Mouse (Mus musculus) CH12.LX (cell line): Measurements from ENCODE around the gene Rcvrn. TPM values are rescaled to one million over a fixed set of nuclear protein-coding genes. Genes with fewer than 3 reads are reported as not detected.

Experiments used
- DNase-seq: peaks from one replicate; pipeline ENCODE4 v3.0.0-alpha.2; 2013; ENCODE audit errors: extremely low read depth
- H3K27ac ChIP-seq: 2 replicates; pipeline ENCODE4 v1.5.1; 2012; ENCODE audit warnings: low read depth, mild to moderate bottlenecking, control low read depth, moderate library complexity; ENCODE audit not compliant: insufficient read depth
- H3K27me3 ChIP-seq: replicated peaks from 2 replicates; pipeline ENCODE3; 2012; ENCODE audit warnings: inconsistent platforms
- H3K36me3 ChIP-seq, 2 experiments: replicated peaks in 1 of 2; 2 replicates each; pipeline versions ENCODE3 to v1.6.1; 2012; ENCODE audit warnings: inconsistent platforms in 1 of 2, low read length in 1 of 2, mild to moderate bottlenecking in 1 of 2, mixed read lengths in 1 of 2, moderate library complexity in 1 of 2; ENCODE audit not compliant: control insufficient read depth in 1 of 2, insufficient read depth in 1 of 2
- H3K4me1 ChIP-seq, 2 experiments: 2 replicates each; pipeline ENCODE4 v1.6.1; 2012; ENCODE audit warnings: inconsistent platforms in 1 of 2, moderate library complexity in 1 of 2; ENCODE audit not compliant: insufficient read depth in 2 of 2, control insufficient read depth in 1 of 2
- H3K4me2 ChIP-seq: 2 replicates; pipeline ENCODE4 v1.6.1; 2012; ENCODE audit warnings: low read depth, mild to moderate bottlenecking, control low read depth; ENCODE audit not compliant: poor library complexity, insufficient read depth, severe bottlenecking
- H3K4me3 ChIP-seq, 3 experiments: fragments of 150-350 bp in 1 of 3; sonication (generic) in 1 of 3; replicated peaks in 1 of 3; 2 replicates each; pipeline versions ENCODE3 to v1.5.1; 2011 to 2012; ENCODE audit warnings: low read depth in 2 of 3, low read length in 2 of 3, mild to moderate bottlenecking in 2 of 3, moderate library complexity in 2 of 3, control low read depth in 1 of 3, improper control_type of control experiment in 1 of 3, inconsistent platforms in 1 of 3, mixed read lengths in 1 of 3; ENCODE audit not compliant: poor library complexity in 1 of 3
- H3K79me2 ChIP-seq: replicated peaks from 2 replicates; pipeline ENCODE4 v1.6.1; 2012; ENCODE audit warnings: mild to moderate bottlenecking, moderate library complexity; ENCODE audit not compliant: control insufficient read depth, poor library complexity, insufficient read depth, severe bottlenecking; ENCODE audit errors: extremely low read depth
- H3K9ac ChIP-seq: 2 replicates; pipeline ENCODE4 v1.6.1; 2012; ENCODE audit warnings: low read depth, mild to moderate bottlenecking, control low read depth, moderate library complexity; ENCODE audit not compliant: insufficient read depth
- H3K9me3 ChIP-seq: replicated peaks from 2 replicates; pipeline ENCODE3; 2012; ENCODE audit warnings: low read length, inconsistent platforms, mixed read lengths
- CHD1 ChIP-seq: IDR thresholded peaks from 2 replicates; pipeline ENCODE4 v1.6.1; 2012; ENCODE audit warnings: low read depth, low read length, improper control_type of control experiment, inconsistent platforms
- CHD2 ChIP-seq: IDR thresholded peaks from 2 replicates; pipeline ENCODE4 v1.6.1; 2011; ENCODE audit warnings: low read length, improper control_type of control experiment
- CTCF ChIP-seq, 2 experiments: IDR thresholded peaks in 1 of 2; conservative IDR thresholded peaks in 1 of 2; 2 replicates each; pipeline ENCODE4 v1.5.1; 2011 to 2012; ENCODE audit warnings: low read depth in 2 of 2, low read length in 2 of 2, improper control_type of control experiment in 1 of 2, inconsistent platforms in 1 of 2, mild to moderate bottlenecking in 1 of 2, moderate library complexity in 1 of 2
- E2F4 ChIP-seq: IDR thresholded peaks from 2 replicates; pipeline ENCODE4 v1.6.1; 2011; ENCODE audit warnings: low read depth, low read length, improper control_type of control experiment; ENCODE audit not compliant: insufficient replicate concordance
- ELF1 ChIP-seq: IDR thresholded peaks from 2 replicates; pipeline ENCODE4 v1.6.1; 2014; ENCODE audit warnings: low read depth, mild to moderate bottlenecking, inconsistent platforms, low read length, improper control_type of control experiment
- HCFC1 ChIP-seq: IDR thresholded peaks from 2 replicates; pipeline ENCODE4 v1.6.1; 2012; ENCODE audit warnings: low read depth, mild to moderate bottlenecking, inconsistent platforms, low read length, improper control_type of control experiment
- JUN ChIP-seq: IDR thresholded peaks from 2 replicates; pipeline ENCODE4 v1.6.1; 2011; ENCODE audit warnings: low read depth, mild to moderate bottlenecking, low read length, improper control_type of control experiment, moderate library complexity; ENCODE audit not compliant: insufficient read depth
- JUND ChIP-seq: conservative IDR thresholded peaks from 2 replicates; pipeline ENCODE4 v1.6.1; 2011; ENCODE audit warnings: low read depth, low read length, improper control_type of control experiment
- KAT2A ChIP-seq: IDR thresholded peaks from 2 replicates; pipeline ENCODE4 v1.6.1; 2012; ENCODE audit warnings: low read length, improper control_type of control experiment, inconsistent platforms; ENCODE audit not compliant: insufficient replicate concordance
- MAZ ChIP-seq: IDR thresholded peaks from 2 replicates; pipeline ENCODE4 v1.6.1; 2012; ENCODE audit warnings: low read depth, mild to moderate bottlenecking, inconsistent platforms, low read length, improper control_type of control experiment, moderate library complexity
- MEF2A ChIP-seq: IDR thresholded peaks from 2 replicates; pipeline ENCODE4 v1.6.1; 2014; ENCODE audit warnings: low read depth, mild to moderate bottlenecking, inconsistent platforms, low read length, improper control_type of control experiment, borderline replicate concordance
- MXI1 ChIP-seq: IDR thresholded peaks from 2 replicates; pipeline ENCODE4 v1.6.1; 2011; ENCODE audit warnings: mild to moderate bottlenecking, low read depth, low read length, improper control_type of control experiment
- MYC ChIP-seq: IDR thresholded peaks from 2 replicates; pipeline ENCODE4 v1.6.1; 2011; ENCODE audit warnings: low read depth, mild to moderate bottlenecking, improper control_type of control experiment, low read length
- NRF1 ChIP-seq: IDR thresholded peaks from 2 replicates; pipeline ENCODE4 v1.6.1; 2014; ENCODE audit warnings: low read depth, mild to moderate bottlenecking, inconsistent platforms, low read length, improper control_type of control experiment, moderate library complexity
- PAX5 ChIP-seq: IDR thresholded peaks from 2 replicates; pipeline ENCODE4 v1.6.1; 2012; ENCODE audit warnings: low read length, inconsistent platforms, mixed read lengths
- POLR2A ChIP-seq: IDR thresholded peaks from 2 replicates; pipeline ENCODE4 v1.6.1; 2011; ENCODE audit warnings: low read depth, mild to moderate bottlenecking, improper control_type of control experiment, low read length
- SMC3 ChIP-seq: IDR thresholded peaks from 2 replicates; pipeline ENCODE4 v1.6.1; 2011; ENCODE audit warnings: low read depth, low read length, improper control_type of control experiment
- TBP ChIP-seq: conservative IDR thresholded peaks from 2 replicates; pipeline ENCODE4 v1.6.1; 2011; ENCODE audit warnings: low read depth, low read length, improper control_type of control experiment
- UBTF ChIP-seq: IDR thresholded peaks from 2 replicates; pipeline ENCODE4 v1.6.1; 2012; ENCODE audit warnings: low read depth, mild to moderate bottlenecking, inconsistent platforms, low read length, improper control_type of control experiment, moderate library complexity
- USF1 ChIP-seq: IDR thresholded peaks from 2 replicates; pipeline ENCODE4 v1.6.1; 2014; ENCODE audit warnings: low read depth, mild to moderate bottlenecking, inconsistent platforms, low read length, improper control_type of control experiment
- USF2 ChIP-seq: conservative IDR thresholded peaks from 2 replicates; pipeline ENCODE4 v1.6.1; 2011; ENCODE audit warnings: low read depth, low read length, improper control_type of control experiment
- ZC3H11A ChIP-seq: IDR thresholded peaks from 2 replicates; pipeline ENCODE4 v1.6.1; 2012; ENCODE audit warnings: low read depth, mild to moderate bottlenecking, inconsistent platforms, low read length, improper control_type of control experiment
- ZKSCAN1 ChIP-seq: IDR thresholded peaks from 2 replicates; pipeline ENCODE4 v1.6.1; 2012; ENCODE audit warnings: low read depth, inconsistent platforms, low read length, improper control_type of control experiment, borderline replicate concordance
- ZNF384 ChIP-seq: IDR thresholded peaks from 2 replicates; pipeline ENCODE4 v1.6.1; 2012; ENCODE audit warnings: low read depth, low read length, improper control_type of control experiment, inconsistent platforms
- dilution Hi-C: fragments of 300-500 bp; cut with MboI; formaldehyde crosslinking; loops from 2 replicates; pipeline ENCODE4 v1.14.3; 2020; ENCODE audit warnings: low sequenced_read_pairs; ENCODE audit not compliant: extremely low pct_unique_long_range_greater_than_20kb, extremely low pct_ligation_motif_present
- in situ Hi-C: fragments of 300-500 bp; cut with MboI; formaldehyde crosslinking; loops from 3 replicates; pipeline ENCODE4 v1.14.3; 2019; ENCODE audit warnings: low sequenced_read_pairs, low pct_ligation_motif_present, low pct_unique_long_range_greater_than_20kb, mixed read lengths
- polyA plus RNA-seq: library from polyadenylated mRNA; unstranded; fragments of >175 nt; gene quantifications from 2 replicates; pipeline ENCODE4 v1.2.1, GENCODE M21; 2012; ENCODE audit warnings: low read depth; ENCODE audit not compliant: insufficient read length
- total RNA-seq, 2 experiments: library from RNA; depleted of rRNA; stranded (reverse); fragments of 300-350 nt in 1 of 2; fragments of >200 nt in 1 of 2; gene quantifications; 2 replicates each; pipeline ENCODE4 v1.2.3; 2012 to 2014

Gene Rcvrn
- total and polyA plus RNA-seq, 3 experiments = not detected

DNA sequence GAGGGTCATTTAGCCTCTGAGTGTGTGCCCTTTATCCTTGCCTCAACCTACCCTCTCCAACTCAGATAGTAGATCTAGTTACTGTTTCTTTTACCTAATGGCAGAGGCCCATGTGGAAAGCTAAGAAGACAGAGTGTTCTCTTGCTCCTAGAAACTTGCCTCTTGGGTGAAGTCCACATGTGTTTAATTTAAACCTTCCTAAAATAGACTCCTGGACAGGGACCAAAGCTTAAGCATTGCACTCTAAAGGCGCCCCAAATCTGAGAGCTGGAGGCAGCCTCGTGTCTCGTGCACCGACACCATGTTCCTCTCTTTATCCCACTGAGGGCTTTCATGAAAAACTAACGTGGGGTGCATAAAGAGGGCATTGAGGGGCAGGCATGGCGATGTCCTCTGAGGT, 32.0 kb downstream of the Rcvrn start:
- Histone ChIP-seq H3K36me3 (no peaks in the 10 kb centered on the region), H3K4me3 (no peak overlapping the region), H3K79me2 (no peaks in the 10 kb centered on the region), H3K4me2 (no peak overlapping the region), H3K9ac (no peak overlapping the region), H3K27me3 (no peaks in the 10 kb centered on the region), H3K4me1 (peaks cover 14 to 54% of the 10 kb centered on the region in 2 experiments), H3K9me3 (peaks cover 11% of the 10 kb centered on the region), H3K27ac (no peak overlapping the region)
- dilution Hi-C loops (no loop called here), in situ Hi-C loops (no loop called here)
- TF ChIP-seq MXI1 = no peak
- TF ChIP-seq ZKSCAN1 = no peak
- no peak for TF ChIP-seq JUN
- no peak for TF ChIP-seq CTCF (conservative IDR thresholded peaks at IDR 0.05 in 1 of 2, IDR thresholded peaks at IDR 0.05 in 1 of 2; ENCODE audit: low read depth in 2 of 2, low read length in 2 of 2)
- no peak for TF ChIP-seq MEF2A
- no peak for TF ChIP-seq ZC3H11A
- no peak for TF ChIP-seq PAX5
- no peak for TF ChIP-seq CHD1
- TF ChIP-seq JUND = no peak
- TF ChIP-seq MAZ = no peak
- no peak for TF ChIP-seq USF2
- TF ChIP-seq TBP = no peak
- TF ChIP-seq NRF1 = no peak
- DNase-seq = no peak

DNA sequence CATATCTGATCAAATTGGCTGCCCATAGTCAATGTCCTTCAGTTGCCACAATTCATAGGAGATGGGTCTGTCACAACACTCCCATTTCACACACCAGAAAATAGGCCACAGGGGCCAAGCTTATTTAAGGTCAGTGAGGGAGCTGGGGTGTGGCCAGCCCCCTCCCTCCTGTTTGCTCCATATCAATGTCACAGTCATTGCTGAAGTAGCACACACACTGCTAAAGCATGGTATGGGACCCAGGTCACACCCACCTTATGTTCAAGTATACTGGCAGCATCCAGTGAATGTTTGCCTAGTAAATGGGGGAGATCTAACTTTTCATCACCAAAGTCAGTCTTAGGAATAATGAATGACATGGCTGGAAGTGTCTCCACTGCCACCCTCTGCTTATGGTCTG, 33.6 kb downstream of the Rcvrn start:
- Histone ChIP-seq H3K4me2 (no peak overlapping the region), H3K9me3 (peaks cover 21% of the 10 kb centered on the region), H3K27me3 (no peaks in the 10 kb centered on the region), H3K9ac (no peak overlapping the region), H3K4me3 (no peak overlapping the region), H3K79me2 (no peaks in the 10 kb centered on the region), H3K36me3 (peaks cover 0 to 2% of the 10 kb centered on the region in 2 experiments), H3K27ac (no peak overlapping the region), H3K4me1 (peaks cover 7 to 41% of the 10 kb centered on the region in 2 experiments)
- TF ChIP-seq JUN = no peak
- no peak for TF ChIP-seq USF1
- no peak for TF ChIP-seq POLR2A
- no peak for TF ChIP-seq ZKSCAN1
- no peak for TF ChIP-seq TBP
- TF ChIP-seq E2F4 = no peak
- no peak for TF ChIP-seq KAT2A
- no peak for TF ChIP-seq ZC3H11A
- TF ChIP-seq ZNF384 = no peak
- TF ChIP-seq SMC3 = no peak
- TF ChIP-seq CHD2 = no peak
- no peak for TF ChIP-seq MYC
- no peak for TF ChIP-seq USF2
- TF ChIP-seq HCFC1 = no peak
- TF ChIP-seq MXI1 = no peak
- TF ChIP-seq ELF1 = no peak
- no peak for TF ChIP-seq CHD1
- TF ChIP-seq MAZ = no peak
- no peak for TF ChIP-seq UBTF
- DNase-seq = no peak
- dilution Hi-C loops (no loop called here), in situ Hi-C loops (no loop called here)
